Mouse (Mus musculus) lung, adult 2 months (tissue): ENCODE measurements around the gene Cxcl15.

Experiments
- CTCF ChIP-seq: fragments of 200-500 bp; IDR thresholded peaks from 2 replicates; pipeline ENCODE4 v1.5.1; 2011; ENCODE audit warnings: mild to moderate bottlenecking, low read length, control low read depth; ENCODE audit not compliant: insufficient read depth
- POLR2A ChIP-seq: fragments of 200-500 bp; IDR thresholded peaks from 2 replicates; pipeline ENCODE4 v1.6.1; 2011; ENCODE audit warnings: low read depth, mild to moderate bottlenecking, control low read depth, low read length, borderline replicate concordance; ENCODE audit errors: extremely low read depth

GRCm38 (mm10) chr5:90753934-90754333 is 40.4 kb upstream of the Cxcl15 start:
- TF ChIP-seq CTCF (no peak), POLR2A (no peak)
